24 mouse cellular contexts compared by ENCODE assay signal in the genomic region with DNA sequence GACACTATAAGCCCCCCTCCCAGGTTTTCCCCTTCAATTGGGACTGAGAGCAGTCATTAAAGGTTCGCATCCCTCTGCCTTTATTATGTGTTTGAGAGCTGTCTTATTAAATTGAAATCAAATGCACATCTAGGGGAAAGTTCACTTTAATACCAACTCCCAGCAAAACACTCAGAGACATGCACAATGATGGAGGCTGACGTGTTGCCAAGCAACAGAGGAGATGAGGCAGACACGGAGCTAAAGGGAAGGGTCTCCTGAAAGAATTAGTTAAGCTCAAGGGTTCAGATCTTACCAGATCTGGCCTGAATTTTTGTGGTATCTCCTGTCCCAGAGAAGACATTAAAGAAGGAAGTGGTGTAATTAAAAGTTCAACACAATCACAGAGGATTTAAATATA.
DNase-seq lines count a peak whose midpoint lies in the region; ATAC-seq and TF ChIP-seq lines count a peak whose summit lies in the region.
"Had no signal": no experiment of that assay in that cellular context is flagged by ENCODE, and none has a peak within 500 bp of the region (broad histone marks: within the 10 kb centered on the region; RNA-seq: fewer than 3 reads in every experiment).

No protein-coding gene starts in this region.

- no peak for ATAC-seq in forebrain, embryonic 14.5 days
- ATAC-seq in forebrain, embryonic 11.5 days (replicated peaks; ENCODE audit: low FRiP score): no peak
- ATAC-seq in forebrain, postnatal 0 days: peak; percentile 78
- ATAC-seq in neural tube, embryonic 14.5 days (ENCODE audit: low read depth): peak; percentile 51
- ATAC-seq in inflammation-experienced regulatory T-cells, adult 6 months: no peak
- ATAC-seq: CD4-positive, CD25-positive, alpha-beta regulatory T cell, adult 4 months; intestine, postnatal 0 days had no signal

- H3K4me3 ChIP-seq in forebrain, embryonic 14.5 days (ENCODE audit: low read depth, low read length): no peak overlapping the region
- H3K4me3 ChIP-seq in forebrain, embryonic 11.5 days (ENCODE audit: low read depth, low read length): no peak overlapping the region
- H3K4me3 ChIP-seq in layer of hippocampus, adult 2 months: no peak overlapping the region
- no peak overlapping the region for H3K4me3 ChIP-seq in forebrain, postnatal 0 days (ENCODE audit: low read depth, low read length)
- no peak overlapping the region for H3K4me3 ChIP-seq in neural tube, embryonic 14.5 days (ENCODE audit: low read depth, low read length)
- no peak overlapping the region for H3K4me3 ChIP-seq in lung, adult 2 months (replicated peaks; ENCODE audit: extremely low read depth, low read depth, low read length)
- H3K4me3 ChIP-seq: heart, embryonic 10.5 days; left cerebral cortex, adult 2 months; limb, embryonic 15.5 days; liver, embryonic 15.5 days had no signal

- H3K27ac ChIP-seq in forebrain, embryonic 14.5 days (ENCODE audit: low read depth, low read length): no peak overlapping the region
- no peak overlapping the region for H3K27ac ChIP-seq in forebrain, embryonic 11.5 days (ENCODE audit: low read depth, low read length)
- H3K27ac ChIP-seq in layer of hippocampus, adult 2 months: peak overlapping the region; percentile 97
- no peak overlapping the region for H3K27ac ChIP-seq in forebrain, postnatal 0 days (ENCODE audit: low read depth, low read length)
- no peak overlapping the region for H3K27ac ChIP-seq in neural tube, embryonic 14.5 days (ENCODE audit: low read depth, low read length)
- H3K27ac ChIP-seq: heart, embryonic 10.5 days; left cerebral cortex, adult 2 months; limb, embryonic 15.5 days; liver, embryonic 15.5 days; stomach, postnatal 0 days had no signal

- H3K36me3 ChIP-seq in forebrain, embryonic 14.5 days (ENCODE audit: control insufficient read depth, insufficient read depth, low read length): no peaks in the 10 kb centered on the region
- no peaks in the 10 kb centered on the region for H3K36me3 ChIP-seq in forebrain, embryonic 11.5 days (ENCODE audit: control insufficient read depth, insufficient read depth, low read length)
- H3K36me3 ChIP-seq in forebrain, postnatal 0 days (ENCODE audit: insufficient read depth): no peaks in the 10 kb centered on the region; the same call in 1 of the 2 replicates
- no peaks in the 10 kb centered on the region for H3K36me3 ChIP-seq in neural tube, embryonic 14.5 days (ENCODE audit: control insufficient read depth, insufficient read depth, low read length)
- H3K36me3 ChIP-seq: heart, embryonic 10.5 days; limb, embryonic 15.5 days; liver, embryonic 15.5 days had no signal

- H3K9me3 ChIP-seq in forebrain, embryonic 14.5 days (replicated peaks; ENCODE audit: control insufficient read depth, low read length): no peaks in the 10 kb centered on the region
- H3K9me3 ChIP-seq in forebrain, embryonic 11.5 days (ENCODE audit: control insufficient read depth, low read length): no peaks in the 10 kb centered on the region
- H3K9me3 ChIP-seq in forebrain, postnatal 0 days (ENCODE audit: low read length): no peaks in the 10 kb centered on the region
- no peaks in the 10 kb centered on the region for H3K9me3 ChIP-seq in neural tube, embryonic 14.5 days (ENCODE audit: control insufficient read depth, low read length)
- H3K9me3 ChIP-seq: heart, embryonic 10.5 days; limb, embryonic 15.5 days; liver, embryonic 15.5 days had no signal

- no peaks in the 10 kb centered on the region for H3K27me3 ChIP-seq in forebrain, embryonic 14.5 days (replicated peaks; ENCODE audit: control insufficient read depth, insufficient read depth, low read length)
- no peaks in the 10 kb centered on the region for H3K27me3 ChIP-seq in forebrain, embryonic 11.5 days (ENCODE audit: control insufficient read depth, insufficient read depth, low read length)
- H3K27me3 ChIP-seq in forebrain, postnatal 0 days (ENCODE audit: insufficient read depth, low read length): no peaks in the 10 kb centered on the region
- H3K27me3 ChIP-seq in neural tube, embryonic 14.5 days (ENCODE audit: control insufficient read depth, insufficient read depth, low read length): no peaks in the 10 kb centered on the region
- H3K27me3 ChIP-seq: limb, embryonic 15.5 days; liver, embryonic 15.5 days had no signal

- no peak for TF ChIP-seq POLR2A in lung, adult 2 months (IDR thresholded peaks at IDR 0.05; ENCODE audit: borderline replicate concordance, extremely low read depth, low read depth, low read length)

- H3K4me2 ChIP-seq in forebrain, embryonic 14.5 days (ENCODE audit: low read length): no peak overlapping the region
- H3K4me2 ChIP-seq in forebrain, embryonic 11.5 days (ENCODE audit: low read depth, low read length, severe bottlenecking): no peak overlapping the region
- no peak overlapping the region for H3K4me2 ChIP-seq in forebrain, postnatal 0 days (ENCODE audit: low read depth)
- no peak overlapping the region for H3K4me2 ChIP-seq in neural tube, embryonic 14.5 days (ENCODE audit: low read depth, low read length)
- H3K4me2 ChIP-seq: limb, embryonic 15.5 days; liver, embryonic 15.5 days had no signal

- no peak overlapping the region for H3K9ac ChIP-seq in forebrain, embryonic 14.5 days (ENCODE audit: low read length)
- no peak overlapping the region for H3K9ac ChIP-seq in forebrain, embryonic 11.5 days (ENCODE audit: low read length)
- H3K9ac ChIP-seq in forebrain, postnatal 0 days: no peak overlapping the region
- H3K9ac ChIP-seq in neural tube, embryonic 14.5 days (replicated peaks; ENCODE audit: low read depth, low read length): no peak overlapping the region
- H3K9ac ChIP-seq: limb, embryonic 15.5 days; liver, embryonic 15.5 days had no signal

- 32% methylated on average over 3 of the region's 3 CpGs for WGBS in forebrain, embryonic 14.5 days
- 64% methylated on average over 3 of the region's 3 CpGs for WGBS in forebrain, embryonic 11.5 days
- 20% methylated on average over 3 of the region's 3 CpGs for WGBS in forebrain, postnatal 0 days
- 46% methylated on average over 3 of the region's 3 CpGs for WGBS in neural tube, embryonic 14.5 days
- WGBS in lung, adult 2 months: 75% methylated on average over 3 of the region's 3 CpGs

- TF ChIP-seq CTCF in layer of hippocampus, adult 2 months (conservative IDR thresholded peaks at IDR 0.05): no peak
- no peak for TF ChIP-seq CTCF in forebrain, postnatal 0 days (IDR thresholded peaks at IDR 0.05; ENCODE audit: low read depth)
- no peak for TF ChIP-seq CTCF in lung, adult 2 months (IDR thresholded peaks at IDR 0.05; ENCODE audit: insufficient read depth, low read length)

- peak; percentile 65 for DNase-seq in forebrain, embryonic 14.5 days (ENCODE audit: low spot score)
- no peak for DNase-seq in forebrain, embryonic 11.5 days (ENCODE audit: low spot score)
- no peak for DNase-seq in layer of hippocampus, adult 2 months (ENCODE audit: low spot score in 2 of 2)
- DNase-seq in layer of hippocampus, adult 11-12 months (ENCODE audit: low spot score): no peak
- DNase-seq in forebrain, postnatal 0 days: peak; percentile 58
- no peak for DNase-seq in lung, adult 2 months
- DNase-seq: adrenal gland, postnatal 36 days; cerebellum, adult 18-20 months; cerebellum, postnatal 14 days; kidney, postnatal 25 days; left cerebral cortex, postnatal 4 days; lung, postnatal 4 days; right cerebral cortex, postnatal 14 days; thymus, adult 2 months; thymus, postnatal 4 days had no signal

- no peaks in the 10 kb centered on the region for H3K4me1 ChIP-seq in forebrain, embryonic 14.5 days (ENCODE audit: control insufficient read depth, insufficient read depth, low read length)
- H3K4me1 ChIP-seq in forebrain, embryonic 11.5 days (replicated peaks; ENCODE audit: control insufficient read depth, insufficient read depth, low read length): no peaks in the 10 kb centered on the region
- no peaks in the 10 kb centered on the region for H3K4me1 ChIP-seq in forebrain, postnatal 0 days (ENCODE audit: insufficient read depth)
- no peaks in the 10 kb centered on the region for H3K4me1 ChIP-seq in neural tube, embryonic 14.5 days (ENCODE audit: control insufficient read depth, insufficient read depth, low read length)
- H3K4me1 ChIP-seq in lung, adult 2 months (ENCODE audit: control insufficient read depth, insufficient read depth, low read length): no peaks in the 10 kb centered on the region; the same call in 1 of the 2 replicates
- H3K4me1 ChIP-seq: limb, embryonic 15.5 days; liver, embryonic 15.5 days had no signal

Comparison
In these comparisons a context has a peak if more than half of its experiments do, and no peak if none do; other contexts are left out.
1. ATAC-seq: peak in forebrain, postnatal 0 days (single experiment) and neural tube, embryonic 14.5 days (single experiment); none in forebrain, embryonic 14.5 days (single experiment), forebrain, embryonic 11.5 days (single experiment) and inflammation-experienced regulatory T-cells, adult 6 months (single experiment).
2. DNase-seq: peak in forebrain, embryonic 14.5 days (single experiment) and forebrain, postnatal 0 days (single experiment); none in forebrain, embryonic 11.5 days (single experiment), layer of hippocampus, adult 2 months (0 of 2), layer of hippocampus, adult 11-12 months (single experiment) and lung, adult 2 months (single experiment).